Mouse (Mus musculus) lung, postnatal 0 days (tissue): ENCODE measurements at regions not wholly inside any gene's neighbourhood (a gene's known extent, or its start where the extent isn't known, plus 50 kb on each side); places are given as distances from the start of the nearest gene placed in this dataset.
A peak's percentile ranks its signal among the peaks of the same experiment; 100 is the strongest.

Source experiments
- ATAC-seq: fragments of 200-750 bp; cut with Nextera tagmentation; 2 replicates; pipeline ENCODE4 v1.8.0; 2017; ENCODE audit warnings: moderate library complexity
- DNase-seq: peaks from one replicate; pipeline ENCODE4 v3.0.0-alpha.2; 2016; ENCODE audit warnings: low spot score
- H3K27ac ChIP-seq: fragments of 300-500 bp; sonication (generic); 2 replicates; pipeline ENCODE4 v1.5.1; 2014; ENCODE audit warnings: antibody characterized with exemption, mild to moderate bottlenecking, low read length, mixed read lengths
- H3K27me3 ChIP-seq: fragments of 300-500 bp; sonication (generic); replicated peaks from 2 replicates; pipeline ENCODE4 v1.6.1; 2014; ENCODE audit warnings: low read length, mixed read lengths; ENCODE audit not compliant: insufficient read depth
- H3K36me3 ChIP-seq: fragments of 300-500 bp; sonication (generic); 2 replicates; pipeline ENCODE4 v1.6.1; 2014; ENCODE audit warnings: low read length, mixed read lengths; ENCODE audit not compliant: insufficient read depth
- H3K4me1 ChIP-seq: fragments of 300-500 bp; sonication (generic); 2 replicates; pipeline ENCODE4 v1.6.1; 2014; ENCODE audit warnings: antibody characterized with exemption, low read depth, low read length, mixed read lengths; ENCODE audit not compliant: insufficient read depth
- H3K4me2 ChIP-seq: fragments of 300-500 bp; sonication (generic); replicated peaks from 2 replicates; pipeline ENCODE4 v1.6.1; 2014; ENCODE audit warnings: low read depth, mild to moderate bottlenecking, low read length, moderate library complexity, mixed read lengths
- H3K4me3 ChIP-seq: fragments of 300-500 bp; sonication (generic); 2 replicates; pipeline ENCODE4 v1.5.1; 2014; ENCODE audit warnings: low read depth, low read length
- H3K9ac ChIP-seq: fragments of 300-500 bp; sonication (generic); replicated peaks from 2 replicates; pipeline ENCODE4 v1.6.1; 2014; ENCODE audit warnings: low read depth, mild to moderate bottlenecking
- H3K9me3 ChIP-seq: fragments of 300-500 bp; sonication (generic); 2 replicates; pipeline ENCODE4 v1.6.1; 2016; ENCODE audit warnings: low read length, mixed read lengths
- CTCF ChIP-seq: IDR thresholded peaks from 2 replicates; pipeline ENCODE4 v1.5.1; 2016; ENCODE audit warnings: antibody characterized with exemption, mild to moderate bottlenecking
- EP300 ChIP-seq: IDR thresholded peaks from 2 replicates; pipeline ENCODE4 v1.6.1; 2016; ENCODE audit warnings: antibody characterized with exemption, mild to moderate bottlenecking, control low read depth
- WGBS: fragments of 180-500 bp; shearing (Covaris S2); extraction: QIAGEN DNeasy Blood & Tissue Kit; methylation state at CpG from one replicate; pipeline ENCODE4 v1.1.7; 2014; 5-methylcytosine and 5-hydroxymethylcytosine counted together

DNA sequence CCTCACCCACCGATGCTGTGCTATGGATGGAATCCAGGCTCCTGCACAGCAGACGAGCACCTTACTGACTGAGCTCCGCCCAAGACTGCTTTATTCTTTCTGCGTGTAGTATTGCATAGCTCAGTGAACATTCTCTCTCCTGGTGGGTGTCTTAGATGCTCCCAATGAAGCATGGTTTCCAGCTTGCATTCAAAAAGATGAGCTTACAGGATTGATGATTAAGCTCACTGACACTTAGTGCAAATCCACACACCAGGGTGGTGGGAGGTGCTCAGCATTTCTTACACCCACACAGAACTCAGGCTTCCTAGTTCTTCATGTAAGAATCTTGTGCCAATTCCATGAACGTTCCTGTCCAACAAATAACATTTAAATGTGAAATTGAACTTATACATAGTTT, 106.8 kb downstream of the Zfp326 start:
- WGBS: 73% methylated on average over 5 of the region's 5 CpGs
- no peak overlapping the region for H3K4me2 ChIP-seq
- H3K4me3 ChIP-seq: no peak overlapping the region
- H3K4me1 ChIP-seq: no peaks in the 10 kb centered on the region
- H3K36me3 ChIP-seq: no peaks in the 10 kb centered on the region
- no peaks in the 10 kb centered on the region for H3K27me3 ChIP-seq
- TF ChIP-seq CTCF (no peak), EP300 (no peak)
- H3K9me3 ChIP-seq: no peaks in the 10 kb centered on the region
- no peak overlapping the region for H3K27ac ChIP-seq
- H3K9ac ChIP-seq: no peak overlapping the region
- DNase-seq: no peak
- ATAC-seq: no peak

DNA sequence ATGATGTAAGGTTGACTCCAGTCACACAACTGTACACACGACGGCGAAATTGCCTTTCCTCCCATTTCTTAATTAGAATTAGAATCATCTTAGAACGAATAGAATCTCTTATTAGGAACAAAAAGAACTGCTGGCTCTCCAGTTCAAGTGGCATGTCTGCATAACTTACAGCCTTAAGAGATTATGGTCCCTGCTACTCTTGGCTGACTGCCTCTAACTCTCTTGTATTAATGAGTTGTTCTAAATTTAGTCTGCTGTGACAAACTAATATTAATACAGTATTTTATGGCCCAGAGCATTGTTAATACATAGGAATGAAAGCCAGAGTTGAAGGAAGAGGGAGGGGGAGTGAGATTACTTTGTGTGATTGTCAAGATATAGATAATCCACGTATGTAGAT, 100.4 kb downstream of the Zfp326 start:
- no peak for ATAC-seq
- Histone ChIP-seq H3K4me1 (no peaks in the 10 kb centered on the region; the same call in 1 of the 2 replicates), H3K27ac (no peak overlapping the region), H3K9ac (no peak overlapping the region), H3K36me3 (no peaks in the 10 kb centered on the region), H3K9me3 (no peaks in the 10 kb centered on the region), H3K4me3 (no peak overlapping the region), H3K4me2 (no peak overlapping the region), H3K27me3 (no peaks in the 10 kb centered on the region)
- 42% methylated on average over 5 of the region's 5 CpGs for WGBS
- DNase-seq: peak; percentile 25
- TF ChIP-seq EP300: no peak
- TF ChIP-seq CTCF: no peak

DNA sequence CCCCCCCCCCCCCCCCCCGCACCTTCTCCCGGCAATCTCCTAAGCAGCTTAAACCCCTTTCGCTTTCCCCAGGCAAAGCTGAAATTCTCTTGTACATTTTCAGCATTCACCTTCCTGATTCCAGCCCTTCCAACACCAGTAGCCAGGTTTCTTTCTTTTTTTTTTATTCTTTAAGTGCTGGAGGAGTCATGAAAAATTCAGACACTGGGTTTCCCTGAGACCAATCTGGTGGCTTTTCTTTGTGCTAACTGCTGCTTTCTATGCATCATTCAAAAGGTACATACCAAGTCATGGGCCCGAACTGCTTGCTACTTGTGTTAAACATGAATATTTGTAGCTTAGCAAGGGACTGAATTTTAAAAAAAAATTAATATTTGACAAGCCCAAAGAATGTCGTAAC, 99.7 kb downstream of the Zfp326 start:
- DNase-seq (peak; percentile 29), ATAC-seq (no peak; the same call in 1 of the 2 replicates)
- H3K4me3 ChIP-seq: peak overlapping the region; percentile 21
- H3K27me3 ChIP-seq: no peaks in the 10 kb centered on the region
- H3K9me3 ChIP-seq: no peaks in the 10 kb centered on the region
- TF ChIP-seq CTCF: no peak
- TF ChIP-seq EP300: no peak
- H3K4me1 ChIP-seq: no peaks in the 10 kb centered on the region; the same call in 1 of the 2 replicates
- peak overlapping the region; percentile 45 for H3K4me2 ChIP-seq
- H3K27ac ChIP-seq: no peak overlapping the region; the same call in 1 of the 2 replicates
- whole genome bisulfite sequencing: 35% methylated on average over 4 of the region's 5 CpGs
- no peak overlapping the region for H3K9ac ChIP-seq
- no peaks in the 10 kb centered on the region for H3K36me3 ChIP-seq

DNA sequence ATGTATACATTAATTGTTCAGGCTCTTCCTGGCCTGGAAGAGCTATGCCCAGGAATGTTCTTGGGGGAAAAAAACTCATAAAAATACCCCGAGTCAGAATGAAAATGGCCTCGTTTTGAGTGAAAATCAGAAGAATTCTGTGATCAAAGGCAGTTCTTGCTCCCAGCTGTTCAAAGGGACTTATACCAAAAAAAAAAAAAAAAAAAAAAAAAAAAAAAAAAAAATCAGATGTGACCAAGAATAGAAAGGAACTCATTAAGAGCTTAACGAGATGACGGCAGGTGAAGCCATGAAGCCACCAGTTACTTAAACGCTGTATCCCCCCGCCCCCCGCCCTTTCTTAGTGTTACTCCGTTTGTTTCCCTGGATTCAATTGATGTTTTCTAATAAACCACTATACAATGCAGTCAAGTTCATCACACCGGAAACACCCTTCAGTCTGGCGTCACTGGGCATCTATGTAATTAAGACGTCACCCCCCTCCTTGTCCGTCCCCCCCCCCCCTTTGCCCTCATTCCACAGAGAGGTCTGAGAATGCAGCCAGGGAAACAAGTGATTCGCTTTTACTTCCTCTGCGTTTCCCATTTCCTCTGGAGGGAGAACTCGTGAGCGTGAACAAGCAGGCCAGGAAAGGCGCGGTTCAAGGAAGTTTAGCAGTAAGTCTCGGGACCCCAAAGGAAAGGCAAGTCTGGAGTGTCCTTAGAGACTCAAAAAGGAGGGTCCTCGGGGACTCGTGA, 99.1 kb downstream of the Zfp326 start:
- TF ChIP-seq EP300 (peak; percentile 38; the same call in 1 of the 2 replicates), CTCF (no peak)
- H3K4me1 ChIP-seq: no peaks in the 10 kb centered on the region; the same call in 1 of the 2 replicates
- ATAC-seq (peak; percentile 91), DNase-seq (peak; percentile 76)
- peak overlapping the region; percentile 21 for H3K4me3 ChIP-seq
- H3K27ac ChIP-seq: peak overlapping the region; percentile 9
- no peaks in the 10 kb centered on the region for H3K9me3 ChIP-seq
- H3K9ac ChIP-seq: no peak overlapping the region
- peak overlapping the region; percentile 45 for H3K4me2 ChIP-seq
- no peaks in the 10 kb centered on the region for H3K27me3 ChIP-seq
- WGBS: 31% methylated on average over 21 of the region's 21 CpGs
- no peaks in the 10 kb centered on the region for H3K36me3 ChIP-seq

DNA sequence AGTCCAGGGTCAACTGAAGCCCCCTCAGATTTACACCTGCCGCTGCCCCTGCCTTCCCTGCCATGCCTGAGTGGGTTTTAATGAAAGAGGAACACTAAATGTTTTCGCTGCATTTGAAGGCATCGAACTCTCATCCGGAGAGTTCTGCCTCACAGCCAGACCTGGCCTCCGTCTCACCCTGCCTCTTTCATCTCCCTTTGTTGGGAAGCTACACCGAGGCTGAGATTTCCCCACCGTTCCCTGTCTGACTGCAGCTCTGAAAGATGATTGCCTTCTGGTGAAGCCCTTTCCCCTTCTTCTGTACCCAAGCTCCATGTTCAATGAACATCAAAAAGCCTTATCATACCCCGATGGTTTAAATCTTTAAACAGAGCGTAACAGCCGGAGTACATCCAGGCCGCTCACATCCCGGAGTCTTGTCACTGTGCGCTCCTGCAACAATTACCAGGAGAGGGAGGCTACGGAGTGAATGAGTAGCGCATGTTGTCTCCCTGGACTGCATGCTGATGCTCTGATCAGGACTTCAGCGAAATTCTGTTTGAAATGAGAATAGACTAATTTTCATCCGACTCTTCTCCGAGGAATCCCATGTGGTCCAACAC, 98.3 kb downstream of the Zfp326 start:
- 57% methylated on average over 18 of the region's 18 CpGs for WGBS
- Histone ChIP-seq H3K36me3 (no peaks in the 10 kb centered on the region), H3K9me3 (no peaks in the 10 kb centered on the region), H3K4me1 (no peaks in the 10 kb centered on the region; the same call in 1 of the 2 replicates), H3K9ac (no peak overlapping the region), H3K4me2 (no peak overlapping the region), H3K4me3 (no peak overlapping the region), H3K27ac (peak overlapping the region; percentile 9; the same call in 1 of the 2 replicates), H3K27me3 (no peaks in the 10 kb centered on the region)
- no peak for DNase-seq
- ATAC-seq: no peak
- TF ChIP-seq CTCF (no peak), EP300 (no peak)
